Mouse (Mus musculus) T-helper 2 cell (primary cell): ENCODE data around the gene Gm20479.

ENCODE experiments used
- in situ Hi-C: fragments of 300-600 bp; cut with MboI, MseI; formaldehyde crosslinking; loops from one replicate; pipeline ENCODE4 v1.15.1; 2025; ENCODE audit warnings: high pct_unique_total_duplicates

Gm20479 gene

GRCm38 (mm10) chr7:27311651-27312284, 45.5 kb downstream of the Gm20479 start:
- in situ Hi-C loops, result no loop called here

- in situ Hi-C loops, result no loop called here
Observed at GRCm38 (mm10) chr7:27310996-27311535, 46.2 kb downstream of the Gm20479 start.

- in situ Hi-C loops, result no loop called here
Observed at GRCm38 (mm10) chr7:27310306-27310705, 46.9 kb downstream of the Gm20479 start.

- in situ Hi-C loops, result no loop called here
Observed at GRCm38 (mm10) chr7:27309832-27310231, 47.4 kb downstream of the Gm20479 start.

GRCm38 (mm10) chr7:27308821-27309549, 48.2 kb downstream of the Gm20479 start:
- in situ Hi-C loops, result no loop called here

- in situ Hi-C loops, result no loop called here
Observed at GRCm38 (mm10) chr7:27307551-27307950, 49.7 kb downstream of the Gm20479 start.

- in situ Hi-C loops, result no loop called here
Observed at GRCm38 (mm10) chr7:27306161-27307160, 50.8 kb downstream of the Gm20479 start.

GRCm38 (mm10) chr7:27305091-27305730, 52.0 kb downstream of the Gm20479 start:
- in situ Hi-C loops, result no loop called here
